In the genomic region with DNA sequence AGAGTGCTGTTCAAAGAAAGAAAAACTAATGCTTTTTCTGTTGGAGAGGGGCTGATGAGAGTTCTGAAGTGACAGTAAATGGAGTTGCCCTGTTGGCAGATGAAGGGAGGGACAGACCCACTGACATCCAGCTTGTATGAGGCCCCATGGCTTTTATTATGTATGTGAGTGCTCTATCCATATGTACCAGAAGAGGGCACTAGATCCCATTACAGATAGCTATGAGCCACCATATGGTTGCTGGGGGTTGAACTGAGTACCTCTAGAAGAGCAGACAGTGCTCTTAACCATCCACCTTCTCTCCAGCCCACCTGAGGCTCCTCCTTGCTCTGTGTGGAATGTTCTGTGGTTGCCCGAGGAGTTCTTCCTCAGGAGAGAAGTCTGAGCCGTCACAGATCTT, we compare ENCODE assay signal across 10 mouse cellular contexts. TPM values are rescaled to one million over a fixed set of nuclear protein-coding genes. Genes with fewer than 3 reads are reported as not detected.
DNase-seq lines count a peak whose midpoint lies in the region; ATAC-seq and TF ChIP-seq lines count a peak whose summit lies in the region.
"Had no signal": no experiment of that assay in that cellular context is flagged by ENCODE, and none has a peak within 500 bp of the region (broad histone marks: within the 10 kb centered on the region; RNA-seq: fewer than 3 reads in every experiment).

No protein-coding gene starts in this region.

- no peaks in the 10 kb centered on the region for H3K9me3 ChIP-seq in kidney, embryonic 16.5 days (ENCODE audit: low read length)
- H3K9me3 ChIP-seq in intestine, postnatal 0 days (ENCODE audit: control insufficient read depth), result no peaks in the 10 kb centered on the region
- H3K9me3 ChIP-seq: embryonic facial prominence, embryonic 15.5 days had no signal

- no peaks in the 10 kb centered on the region for H3K27me3 ChIP-seq in kidney, embryonic 16.5 days (ENCODE audit: insufficient read depth, low read length)
- no peaks in the 10 kb centered on the region for H3K27me3 ChIP-seq in intestine, postnatal 0 days (replicated peaks; ENCODE audit: control insufficient read depth, insufficient read depth, low read length)
- H3K27me3 ChIP-seq: embryonic facial prominence, embryonic 15.5 days had no signal

- H3K36me3 ChIP-seq in kidney, embryonic 16.5 days (ENCODE audit: insufficient read depth, low read length), result peaks cover 33% of the 10 kb centered on the region
- peaks cover 31% of the 10 kb centered on the region; the same call in 1 of the 2 replicates for H3K36me3 ChIP-seq in intestine, postnatal 0 days (ENCODE audit: control insufficient read depth, insufficient read depth)

- no peak overlapping the region for H3K4me2 ChIP-seq in kidney, embryonic 16.5 days (replicated peaks; ENCODE audit: low read depth, low read length)
- no peak overlapping the region for H3K4me2 ChIP-seq in intestine, postnatal 0 days (replicated peaks; ENCODE audit: low read depth)
- H3K4me2 ChIP-seq: embryonic facial prominence, embryonic 15.5 days had no signal

- 0 out of 2 replicates have a peak, but pooled peaks have one; percentile 12 for ATAC-seq in kidney, embryonic 16.5 days (ENCODE audit: low FRiP score, low TSS enrichment)
- peak; percentile 39; the same call in 1 of the 2 replicates for ATAC-seq in intestine, postnatal 0 days

- no peak for DNase-seq in kidney, adult 8-10 months
- DNase-seq in CD8-positive naive resting alpha-beta T cell, adult 2 months (ENCODE audit: low read depth in 2 of 2, low spot score in 2 of 2), result peak; percentile 9 to 29
- no peak for DNase-seq in right cerebral cortex, postnatal 14 days
- no peak for DNase-seq in ovary, postnatal 10 days (ENCODE audit: low spot score)
- no peak for DNase-seq in spleen, postnatal 4 days (ENCODE audit: low spot score in 2 of 2)

- 94% methylated on average over 2 of the region's 2 CpGs for WGBS in kidney, embryonic 16.5 days
- 85% methylated on average over 2 of the region's 2 CpGs for WGBS in intestine, postnatal 0 days

- H3K4me3 ChIP-seq in kidney, embryonic 16.5 days (ENCODE audit: low read length), result no peak overlapping the region
- H3K4me3 ChIP-seq in bone marrow macrophage, adult 2 months (ENCODE audit: insufficient read depth, low read length), result no peak overlapping the region
- H3K4me3 ChIP-seq in intestine, postnatal 0 days (ENCODE audit: low read depth, low read length), result no peak overlapping the region
- H3K4me3 ChIP-seq: embryonic facial prominence, embryonic 15.5 days had no signal

- H3K4me1 ChIP-seq in kidney, embryonic 16.5 days (ENCODE audit: insufficient read depth, low read length), result no peaks in the 10 kb centered on the region
- peaks cover 6% of the 10 kb centered on the region; the same call in 1 of the 2 replicates for H3K4me1 ChIP-seq in bone marrow macrophage, adult 2 months (ENCODE audit: control insufficient read depth, insufficient read depth, low read length)
- no peaks in the 10 kb centered on the region for H3K4me1 ChIP-seq in intestine, postnatal 0 days (replicated peaks; ENCODE audit: control insufficient read depth, insufficient read depth, low read length)
- H3K4me1 ChIP-seq: embryonic facial prominence, embryonic 15.5 days had no signal

- TF ChIP-seq POLR2A in bone marrow macrophage, adult 2 months (IDR thresholded peaks at IDR 0.05; ENCODE audit: borderline replicate concordance, low read depth, low read length), result no peak

- no peak overlapping the region for H3K9ac ChIP-seq in kidney, embryonic 16.5 days (replicated peaks; ENCODE audit: low read length)
- H3K9ac ChIP-seq in intestine, postnatal 0 days (ENCODE audit: low read depth, low read length), result no peak overlapping the region
- H3K9ac ChIP-seq: embryonic facial prominence, embryonic 15.5 days had no signal

- no peak overlapping the region for H3K27ac ChIP-seq in kidney, embryonic 16.5 days (ENCODE audit: low read length)
- H3K27ac ChIP-seq in bone marrow macrophage, adult 2 months (ENCODE audit: insufficient read depth, low read depth, low read length), result no peak overlapping the region
- no peak overlapping the region for H3K27ac ChIP-seq in intestine, postnatal 0 days (ENCODE audit: low read depth, low read length)
- H3K27ac ChIP-seq: embryonic facial prominence, embryonic 15.5 days; macrophage had no signal

- TF ChIP-seq CTCF in bone marrow macrophage, adult 2 months (IDR thresholded peaks at IDR 0.05; ENCODE audit: low read depth, low read length), result peak; percentile 32; the same call in 1 of the 2 replicates
- peak; percentile 80 for TF ChIP-seq CTCF in intestine, postnatal 0 days (IDR thresholded peaks at IDR 0.05; ENCODE audit: low read depth)

RNA-seq across cellular contexts. Expression of a gene that starts 6.3 kb away (rescaled TPM):
- polyA plus RNA-seq in kidney, embryonic 16.5 days (2015; fragmentation: Nextera tagmentation; extraction: Ambion mirVana), result 5.5 and 8.1 TPM in 2 replicates
- 5.6 and 5.9 TPM in 2 replicates for polyA plus RNA-seq in bone marrow macrophage, adult 2 months (2012; ENCODE audit: insufficient read depth, insufficient read length, missing spikeins)
- polyA plus RNA-seq in intestine, postnatal 0 days (2015; fragmentation: Nextera tagmentation; extraction: Ambion mirVana), result 9.4 and 9.6 TPM in 2 replicates

RNA-seq across cellular contexts. Expression of a gene that starts 6.7 kb away (rescaled TPM):
- 48.8 and 58.0 TPM in 2 replicates for polyA plus RNA-seq in kidney, embryonic 16.5 days (2015; fragmentation: Nextera tagmentation; extraction: Ambion mirVana)
- 71.1 and 77.0 TPM in 2 replicates for polyA plus RNA-seq in bone marrow macrophage, adult 2 months (2012; ENCODE audit: insufficient read depth, insufficient read length, missing spikeins)
- polyA plus RNA-seq in intestine, postnatal 0 days (2015; fragmentation: Nextera tagmentation; extraction: Ambion mirVana), result 187 and 200 TPM in 2 replicates

Comparison
In these comparisons a context has a peak if more than half of its experiments do, and no peak if none do; other contexts are left out.
1. DNase-seq: peak in CD8-positive naive resting alpha-beta T cell, adult 2 months (2 of 2); none in kidney, adult 8-10 months (0 of 2), right cerebral cortex, postnatal 14 days (single experiment), ovary, postnatal 10 days (single experiment) and spleen, postnatal 4 days (0 of 2).